ENCODE assay signal across 8 mouse cellular contexts in genomic region chr8:105471314-105472015, GRCm38 (mm10). TPM values are rescaled to one million over a fixed set of nuclear protein-coding genes. Genes with fewer than 3 reads are reported as not detected.
DNase-seq lines count a peak whose midpoint lies in the region; ATAC-seq and TF ChIP-seq lines count a peak whose summit lies in the region.

Gene Tppp3 (minus strand): TSS chr8:105471526.

- no peak for TF ChIP-seq POLR2A in bone marrow macrophage, adult 2 months (IDR thresholded peaks at IDR 0.05; ENCODE audit: borderline replicate concordance, low read depth, low read length)

- peak within 1 kb of the TSS; percentile 29 for H3K4me3 ChIP-seq in bone marrow macrophage, adult 2 months (ENCODE audit: insufficient read depth, low read length)
- peak within 1 kb of the TSS; percentile 26 for H3K4me3 ChIP-seq in embryonic facial prominence, embryonic 11.5 days (ENCODE audit: low read depth, low read length)
- peak within 1 kb of the TSS; percentile 39 for H3K4me3 ChIP-seq in intestine, embryonic 16.5 days (ENCODE audit: low read length)
- peak within 1 kb of the TSS; percentile 59 for H3K4me3 ChIP-seq in midbrain, embryonic 10.5 days

- no peaks in the 10 kb centered on the region for H3K36me3 ChIP-seq in embryonic facial prominence, embryonic 11.5 days (replicated peaks; ENCODE audit: control insufficient read depth, insufficient read depth, low read depth, low read length)
- no peaks in the 10 kb centered on the region for H3K36me3 ChIP-seq in intestine, embryonic 16.5 days (ENCODE audit: control insufficient read depth, insufficient read depth, low read length)
- H3K36me3 ChIP-seq in midbrain, embryonic 10.5 days: peaks cover 35% of the 10 kb centered on the region

- peaks cover 4% of the 10 kb centered on the region for H3K4me1 ChIP-seq in bone marrow macrophage, adult 2 months (ENCODE audit: control insufficient read depth, insufficient read depth, low read length)
- peaks cover 11% of the 10 kb centered on the region for H3K4me1 ChIP-seq in embryonic facial prominence, embryonic 11.5 days (ENCODE audit: control insufficient read depth, insufficient read depth, low read length)
- H3K4me1 ChIP-seq in intestine, embryonic 16.5 days (ENCODE audit: control insufficient read depth, insufficient read depth, low read length): peaks cover 38% of the 10 kb centered on the region
- H3K4me1 ChIP-seq in midbrain, embryonic 10.5 days: peaks cover 84% of the 10 kb centered on the region

- intact Hi-C loops in left cerebral cortex, postnatal 36 days (cut with DNase I): loop anchor here (5.0 kb wide), 1 partner anchor 109 kb away; no protein-coding TSS in a partner anchor

- ATAC-seq in embryonic facial prominence, embryonic 11.5 days (replicated peaks; ENCODE audit: insufficient number of reproducible peaks, low FRiP score, low TSS enrichment, low read depth): peak; percentile 92
- peak; percentile 95 for ATAC-seq in intestine, embryonic 16.5 days
- no peak for ATAC-seq in activated CD4-positive, CD25-positive, alpha-beta regulatory T cell, adult 4 months

- peak within 1 kb of the TSS; percentile 47 for H3K4me2 ChIP-seq in embryonic facial prominence, embryonic 11.5 days (ENCODE audit: low read depth, low read length)
- H3K4me2 ChIP-seq in intestine, embryonic 16.5 days (ENCODE audit: low read depth, low read length): peak within 1 kb of the TSS; percentile 54

- H3K27ac ChIP-seq in bone marrow macrophage, adult 2 months (ENCODE audit: insufficient read depth, low read depth, low read length): no peak within 1 kb of the TSS
- no peak within 1 kb of the TSS for H3K27ac ChIP-seq in embryonic facial prominence, embryonic 11.5 days (replicated peaks; ENCODE audit: low read depth, low read length)
- H3K27ac ChIP-seq in intestine, embryonic 16.5 days (ENCODE audit: low read length): no peak within 1 kb of the TSS
- H3K27ac ChIP-seq in midbrain, embryonic 10.5 days (replicated peaks): peak within 1 kb of the TSS; percentile 87

- H3K9ac ChIP-seq in embryonic facial prominence, embryonic 11.5 days (replicated peaks; ENCODE audit: low read length): peak within 1 kb of the TSS; percentile 15; the same call in 1 of the 2 replicates
- peak within 1 kb of the TSS; percentile 27; the same call in 1 of the 2 replicates for H3K9ac ChIP-seq in intestine, embryonic 16.5 days (ENCODE audit: low read depth, low read length)

- peaks cover 22% of the 10 kb centered on the region for H3K27me3 ChIP-seq in embryonic facial prominence, embryonic 11.5 days (ENCODE audit: control insufficient read depth, insufficient read depth, low read length)
- no peaks in the 10 kb centered on the region; the same call in 1 of the 2 replicates for H3K27me3 ChIP-seq in intestine, embryonic 16.5 days (replicated peaks; ENCODE audit: control insufficient read depth, insufficient read depth, low read length)
- peaks cover 60% of the 10 kb centered on the region for H3K27me3 ChIP-seq in midbrain, embryonic 10.5 days (ENCODE audit: low read depth, poor library complexity, severe bottlenecking)

- no peak; the same call in 1 of the 2 replicates for TF ChIP-seq CTCF in bone marrow macrophage, adult 2 months (IDR thresholded peaks at IDR 0.05; ENCODE audit: low read depth, low read length)

- no peaks in the 10 kb centered on the region for H3K9me3 ChIP-seq in embryonic facial prominence, embryonic 11.5 days (replicated peaks; ENCODE audit: control insufficient read depth, low read length)
- H3K9me3 ChIP-seq in intestine, embryonic 16.5 days (ENCODE audit: control insufficient read depth, low read length): no peaks in the 10 kb centered on the region
- H3K9me3 ChIP-seq in midbrain, embryonic 10.5 days (replicated peaks): no peaks in the 10 kb centered on the region

- peak; percentile 95 for DNase-seq in embryonic facial prominence, embryonic 11.5 days (ENCODE audit: low spot score)
- no peak for DNase-seq in gonadal fat pad, adult 2 months (ENCODE audit: low read depth)
- DNase-seq in left cerebral cortex, postnatal 36 days (ENCODE audit: low spot score in 2 of 2): peak; percentile 76 to 83
- DNase-seq in midbrain, embryonic 10.5 days (ENCODE audit: low spot score): peak; percentile 97
- DNase-seq in right cerebral cortex, postnatal 36 days (ENCODE audit: low spot score in 2 of 2): peak; percentile 66 to 75

- WGBS in embryonic facial prominence, embryonic 11.5 days: 4% methylated on average over 25 of the region's 25 CpGs
- WGBS in intestine, embryonic 16.5 days: 6% methylated on average over 25 of the region's 25 CpGs
- 2% methylated on average over 25 of the region's 25 CpGs for WGBS in midbrain, embryonic 10.5 days

RNA-seq across cellular contexts. Expression of gene Tppp3, which starts in this region (rescaled TPM):
- 1.2 and 1.6 TPM in 2 replicates for polyA plus RNA-seq in bone marrow macrophage, adult 2 months (2012; ENCODE audit: insufficient read depth, insufficient read length, missing spikeins)
- polyA plus RNA-seq in embryonic facial prominence, embryonic 11.5 days (2014; fragmentation: Nextera tagmentation; extraction: Ambion mirVana): 49.5 and 59.1 TPM in 2 replicates
- polyA plus RNA-seq in gonadal fat pad, adult 2 months (2012; rRNA removed): 63.4 and 71.3 TPM in 2 replicates
- polyA plus RNA-seq in intestine, embryonic 16.5 days (2015; fragmentation: Nextera tagmentation; extraction: Ambion mirVana): 41.9 and 42.3 TPM in 2 replicates
- total RNA-seq in left cerebral cortex, postnatal 36 days (2021): 10 to 100 TPM; 36.1 to 46.4 TPM
- polyA plus RNA-seq in midbrain, embryonic 10.5 days (2016; fragmentation: Nextera tagmentation; extraction: Ambion mirVana): 94.4 and 100.0 TPM in 2 replicates
- polyA plus RNA-seq in activated CD4-positive, CD25-positive, alpha-beta regulatory T cell, adult 4 months (2017; shearing (Covaris generic)): under 1 TPM; 0.50 to 0.60 TPM

Comparison
In these comparisons a context has a peak if more than half of its experiments do, and no peak if none do; other contexts are left out.
1. RNA of gene Tppp3 (polyA plus RNA-seq): 94.4 to 100.0 TPM in midbrain, embryonic 10.5 days, 63.4 to 71.3 TPM in gonadal fat pad, adult 2 months, 49.5 to 59.1 TPM in embryonic facial prominence, embryonic 11.5 days and 41.9 to 42.3 TPM in intestine, embryonic 16.5 days; 1.2 to 1.6 TPM in bone marrow macrophage, adult 2 months and 0.50 to 0.60 TPM in activated CD4-positive, CD25-positive, alpha-beta regulatory T cell, adult 4 months; every median in the first group is over 10 times any median in the second.
2. Peak in every context shown above with its lines, with median percentiles within 50 percentile points of each other: H3K4me3 ChIP-seq.